Mouse (Mus musculus) embryonic facial prominence, embryonic 13.5 days (tissue): Measurements from ENCODE around the gene Pibf1. TPM values are rescaled to one million over a fixed set of nuclear protein-coding genes. Genes with fewer than 3 reads are reported as not detected.

ENCODE experiments used
- ATAC-seq: fragments of 200-750 bp; cut with Nextera tagmentation; 2 replicates; pipeline ENCODE4 v1.8.0; 2017; ENCODE audit warnings: low read depth; ENCODE audit not compliant: insufficient number of reproducible peaks, insufficient read depth, low FRiP score, low TSS enrichment
- H3K27ac ChIP-seq: fragments of 300-500 bp; sonication (generic); 2 replicates; pipeline ENCODE4 v1.5.1; 2015; ENCODE audit warnings: moderate library complexity, mild to moderate bottlenecking, inconsistent platforms
- H3K27me3 ChIP-seq: fragments of 300-500 bp; sonication (generic); 2 replicates; pipeline ENCODE4 v1.6.1; 2015; ENCODE audit warnings: mild to moderate bottlenecking, inconsistent platforms
- H3K36me3 ChIP-seq: fragments of 300-500 bp; sonication (generic); 2 replicates; pipeline ENCODE4 v1.6.1; 2015; ENCODE audit warnings: mild to moderate bottlenecking, inconsistent platforms
- H3K4me1 ChIP-seq: fragments of 300-500 bp; sonication (generic); 2 replicates; pipeline ENCODE4 v1.6.1; 2015; ENCODE audit warnings: inconsistent platforms
- H3K4me2 ChIP-seq: fragments of 300-500 bp; sonication (generic); 2 replicates; pipeline ENCODE4 v1.6.1; 2015; ENCODE audit warnings: moderate library complexity, mild to moderate bottlenecking, inconsistent platforms
- H3K4me3 ChIP-seq: fragments of 300-500 bp; sonication (generic); 2 replicates; pipeline ENCODE4 v1.5.1; 2015; ENCODE audit warnings: mild to moderate bottlenecking, inconsistent platforms
- H3K9ac ChIP-seq: fragments of 300-500 bp; sonication (generic); 2 replicates; pipeline ENCODE4 v1.6.1; 2015; ENCODE audit warnings: mild to moderate bottlenecking, inconsistent platforms
- H3K9me3 ChIP-seq: fragments of 300-500 bp; sonication (generic); 2 replicates; pipeline ENCODE4 v1.6.1; 2016; ENCODE audit warnings: inconsistent platforms
- WGBS: fragments of 180-500 bp; shearing (Covaris S2); methylation state at CpG from one replicate; pipeline ENCODE4 v1.1.7; 2015; ENCODE audit warnings: mixed read lengths; 5-methylcytosine and 5-hydroxymethylcytosine counted together
- polyA plus RNA-seq: library from polyadenylated mRNA; unstranded; fragments of >200 nt; fragmentation: Nextera tagmentation; extraction: Ambion mirVana; gene quantifications from 2 replicates; pipeline ENCODE4 v1.2.1, GENCODE M21; 2015

Gene Pibf1
- polyA plus RNA-seq, 1 experiment from 2014 or later: 23.9 TPM

DNA sequence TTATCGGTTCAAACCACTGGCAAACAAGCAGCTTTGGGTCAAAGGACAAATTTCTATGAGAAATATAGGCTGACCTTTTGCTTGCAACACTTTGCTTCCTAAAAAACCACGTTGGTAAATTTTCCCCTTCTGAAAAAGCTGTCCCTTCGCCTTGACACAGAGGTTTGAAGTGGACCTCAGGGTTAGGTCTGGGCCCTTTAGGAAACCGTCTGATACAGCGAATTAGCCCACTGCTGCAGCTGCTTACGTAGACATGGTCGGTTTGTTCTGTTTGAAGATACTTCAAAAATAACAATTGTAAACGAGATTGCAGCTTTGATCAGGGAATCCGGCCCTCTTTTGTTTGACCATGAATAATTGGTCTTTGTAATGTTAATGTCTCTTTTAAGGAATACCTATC lies 179.1 kb downstream of the Pibf1 start:
- H3K4me3 ChIP-seq: no peak overlapping the region
- H3K4me2 ChIP-seq: no peak overlapping the region
- WGBS: 28% methylated on average over 9 of the region's 9 CpGs
- H3K9ac ChIP-seq: no peak overlapping the region
- no peaks in the 10 kb centered on the region for H3K36me3 ChIP-seq
- ATAC-seq: no peak
- no peak overlapping the region for H3K27ac ChIP-seq
- H3K27me3 ChIP-seq: no peaks in the 10 kb centered on the region
- no peaks in the 10 kb centered on the region for H3K9me3 ChIP-seq
- H3K4me1 ChIP-seq: no peaks in the 10 kb centered on the region

DNA sequence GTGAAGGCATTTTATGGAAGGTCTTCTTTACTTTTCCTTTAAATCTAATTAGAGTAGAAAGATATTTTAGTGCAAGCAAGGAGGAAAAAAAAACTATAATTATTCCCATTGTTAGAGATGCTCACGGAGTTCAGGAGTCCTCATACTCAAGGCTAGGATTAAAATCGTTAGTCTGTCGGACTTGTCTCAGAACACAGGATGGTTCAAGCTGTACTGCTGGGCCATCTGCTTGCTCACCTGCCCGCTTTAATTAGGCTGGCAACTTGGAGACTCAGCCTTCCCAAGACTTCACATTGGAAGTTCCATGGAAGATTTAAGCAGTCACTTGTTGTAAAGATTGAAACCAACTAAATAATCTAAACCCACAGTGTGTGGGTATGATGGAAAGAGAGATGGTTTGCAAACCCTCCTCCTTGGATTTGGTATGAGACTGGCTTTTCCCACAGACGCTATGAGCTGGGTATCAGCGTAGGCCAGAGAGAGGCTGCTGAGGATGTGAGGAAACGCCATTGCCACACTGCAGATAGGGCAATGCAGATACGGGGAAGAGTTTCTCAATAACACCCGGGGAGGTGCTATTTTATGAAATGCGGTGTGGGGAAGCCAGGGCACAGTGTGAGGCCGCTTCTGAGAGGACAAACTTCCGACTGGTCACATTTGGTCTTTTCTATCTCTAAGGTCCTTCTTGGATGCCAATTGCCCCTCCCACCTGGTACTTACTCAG lies 179.7 kb downstream of the Pibf1 start:
- H3K27me3 ChIP-seq: no peaks in the 10 kb centered on the region
- no peak overlapping the region for H3K4me3 ChIP-seq
- no peak overlapping the region for H3K4me2 ChIP-seq
- 62% methylated on average over 12 of the region's 12 CpGs for WGBS
- no peaks in the 10 kb centered on the region for H3K4me1 ChIP-seq
- no peaks in the 10 kb centered on the region for H3K9me3 ChIP-seq
- H3K36me3 ChIP-seq: no peaks in the 10 kb centered on the region
- no peak for ATAC-seq
- H3K27ac ChIP-seq: no peak overlapping the region
- H3K9ac ChIP-seq: no peak overlapping the region

GRCm38 (mm10) chr14:99280399-99280798 lies 181.2 kb downstream of the Pibf1 start:
- H3K9me3 ChIP-seq: no peaks in the 10 kb centered on the region
- no peaks in the 10 kb centered on the region for H3K27me3 ChIP-seq
- H3K27ac ChIP-seq: no peak overlapping the region
- ATAC-seq: no peak
- H3K4me2 ChIP-seq: no peak overlapping the region
- no peak overlapping the region for H3K9ac ChIP-seq
- WGBS: 86% methylated on average over 5 of the region's 5 CpGs
- no peaks in the 10 kb centered on the region for H3K36me3 ChIP-seq
- no peaks in the 10 kb centered on the region for H3K4me1 ChIP-seq
- no peak overlapping the region for H3K4me3 ChIP-seq

DNA sequence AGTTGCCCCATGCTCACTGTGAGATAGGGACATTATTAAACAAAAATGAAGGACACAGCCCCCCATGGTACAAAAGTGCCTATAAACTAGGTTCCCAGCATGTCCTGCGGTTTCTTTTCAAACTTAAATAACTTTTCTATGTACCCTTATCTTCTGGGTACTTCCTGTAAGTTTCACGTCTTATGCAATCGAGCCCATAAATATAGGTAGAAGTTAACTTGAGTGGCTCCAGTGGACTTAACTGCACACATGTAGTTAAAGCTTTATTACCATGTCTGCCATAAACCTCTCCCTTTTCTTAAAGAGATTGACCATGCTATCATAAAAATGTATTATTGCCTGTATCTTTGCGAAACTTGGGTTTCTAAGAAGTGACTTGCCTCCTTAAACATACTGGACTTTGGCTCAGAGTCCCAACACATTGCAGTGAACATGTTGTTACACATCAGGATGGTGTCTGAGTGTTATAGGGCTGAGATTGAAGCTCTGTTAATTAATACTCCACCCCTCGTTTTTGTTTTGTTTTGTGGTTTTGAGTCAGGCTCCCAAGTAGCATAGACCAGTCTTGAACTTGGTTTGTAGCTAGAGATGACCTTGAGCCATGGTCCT lies 181.7 kb downstream of the Pibf1 start:
- H3K36me3 ChIP-seq: no peaks in the 10 kb centered on the region
- no peaks in the 10 kb centered on the region for H3K9me3 ChIP-seq
- no peak overlapping the region for H3K9ac ChIP-seq
- H3K4me1 ChIP-seq: no peaks in the 10 kb centered on the region
- H3K4me2 ChIP-seq: no peak overlapping the region
- no peak overlapping the region for H3K4me3 ChIP-seq
- H3K27me3 ChIP-seq: no peaks in the 10 kb centered on the region
- ATAC-seq: no peak
- no peak overlapping the region for H3K27ac ChIP-seq
- WGBS: 85% methylated on average over 5 of the region's 5 CpGs

- Histone ChIP-seq H3K36me3 (no peaks in the 10 kb centered on the region), H3K4me3 (no peak overlapping the region), H3K4me1 (no peaks in the 10 kb centered on the region), H3K27ac (no peak overlapping the region), H3K27me3 (no peaks in the 10 kb centered on the region), H3K9me3 (no peaks in the 10 kb centered on the region), H3K4me2 (no peak overlapping the region), H3K9ac (no peak overlapping the region)
- 77% methylated on average over 3 of the region's 4 CpGs for WGBS
- ATAC-seq: no peak
These were observed 186.3 kb downstream of the Pibf1 start for GRCm38 (mm10) chr14:99285486-99285885.

DNA sequence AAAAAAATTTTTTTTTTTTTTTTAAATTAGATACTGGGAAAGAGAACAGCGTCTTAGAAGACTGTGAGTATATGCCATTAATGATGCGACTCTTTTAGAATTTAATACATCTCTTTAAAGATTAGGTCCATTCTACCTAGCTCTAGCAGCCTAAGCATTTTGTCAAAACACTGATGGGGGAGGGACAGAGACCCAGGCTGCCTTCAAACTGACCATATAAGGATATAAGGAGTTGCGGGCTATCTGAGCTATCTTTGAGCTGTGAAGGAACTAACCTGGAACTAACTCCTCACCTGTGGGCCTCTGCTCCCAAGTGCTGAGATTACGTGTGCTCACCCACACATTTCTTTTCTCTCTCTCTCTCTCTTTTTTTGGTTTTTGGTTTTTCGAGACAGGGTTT lies 193.0 kb downstream of the Pibf1 start:
- no peak overlapping the region for H3K9ac ChIP-seq
- 0 out of 2 replicates have a peak, but pooled peaks cover 2% of the 10 kb centered on the region for H3K27me3 ChIP-seq
- H3K4me3 ChIP-seq: no peak overlapping the region
- no peaks in the 10 kb centered on the region for H3K9me3 ChIP-seq
- no peaks in the 10 kb centered on the region for H3K4me1 ChIP-seq
- 92% methylated on average over 5 of the region's 5 CpGs for WGBS
- H3K36me3 ChIP-seq: no peaks in the 10 kb centered on the region
- no peak overlapping the region for H3K4me2 ChIP-seq
- ATAC-seq: no peak
- no peak overlapping the region for H3K27ac ChIP-seq

DNA sequence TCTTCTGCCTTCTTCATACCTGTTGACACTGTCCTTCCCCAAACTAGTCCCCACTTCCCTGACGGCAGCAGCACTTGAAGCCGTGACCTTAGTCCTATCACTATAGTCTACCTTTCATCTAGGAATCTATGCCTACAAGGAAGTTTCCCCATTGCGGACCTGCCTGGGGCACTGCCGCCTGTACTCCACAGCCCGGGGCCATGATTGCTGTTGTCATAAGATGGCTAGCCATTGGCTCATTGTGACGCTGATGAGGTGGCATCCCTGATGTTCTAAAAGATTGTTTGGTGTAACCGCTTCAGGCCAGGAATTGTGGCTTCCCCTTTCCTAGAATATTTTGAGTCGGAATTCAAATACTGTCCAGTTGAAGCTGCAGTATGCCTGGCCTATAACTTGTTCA lies 195.2 kb downstream of the Pibf1 start:
- WGBS: 78% methylated on average over 8 of the region's 8 CpGs
- H3K9me3 ChIP-seq: no peaks in the 10 kb centered on the region
- H3K27ac ChIP-seq: no peak overlapping the region
- no peaks in the 10 kb centered on the region for H3K36me3 ChIP-seq
- peaks cover 7% of the 10 kb centered on the region; the same call in 1 of the 2 replicates for H3K27me3 ChIP-seq
- 0 out of 2 replicates have a peak, but pooled peaks cover 2% of the 10 kb centered on the region for H3K4me1 ChIP-seq
- H3K9ac ChIP-seq: no peak overlapping the region
- no peak overlapping the region for H3K4me3 ChIP-seq
- no peak overlapping the region for H3K4me2 ChIP-seq
- no peak for ATAC-seq

- Histone ChIP-seq H3K9me3 (no peaks in the 10 kb centered on the region), H3K4me2 (no peak overlapping the region), H3K27ac (no peak overlapping the region), H3K4me1 (0 out of 2 replicates have a peak, but pooled peaks cover 7% of the 10 kb centered on the region), H3K4me3 (no peak overlapping the region), H3K36me3 (no peaks in the 10 kb centered on the region), H3K9ac (no peak overlapping the region), H3K27me3 (peaks cover 12% of the 10 kb centered on the region)
- no peak for ATAC-seq
- WGBS: 60% methylated on average over 15 of the region's 15 CpGs
These were observed 196.6 kb downstream of the Pibf1 start for GRCm38 (mm10) chr14:99295606-99296341.

GRCm38 (mm10) chr14:99298385-99299021 lies 199.3 kb downstream of the Pibf1 start, which contains the start of gene Klf5:
Klf5 (plus strand) TSS chr14:99298691.
- peak within 1 kb of the TSS; percentile 82 for H3K9ac ChIP-seq
- peak within 1 kb of the TSS; percentile 67 for H3K4me3 ChIP-seq
- no peaks in the 10 kb centered on the region for H3K9me3 ChIP-seq
- ATAC-seq: peak; percentile 97
- H3K4me1 ChIP-seq: 0 out of 2 replicates have a peak, but pooled peaks cover 7% of the 10 kb centered on the region
- peaks cover 23% of the 10 kb centered on the region for H3K27me3 ChIP-seq
- H3K36me3 ChIP-seq: peaks cover 5% of the 10 kb centered on the region
- peak within 1 kb of the TSS; percentile 94 for H3K4me2 ChIP-seq
- under 1% methylated on average over 63 of the region's 67 CpGs for WGBS
- H3K27ac ChIP-seq: peak within 1 kb of the TSS; percentile 62

- peak overlapping the region; percentile 67 for H3K4me3 ChIP-seq
- H3K27ac ChIP-seq: peak overlapping the region; percentile 62
- ATAC-seq: peak; percentile 48
- WGBS: under 1% methylated on average over 60 of the region's 60 CpGs
- H3K9me3 ChIP-seq: no peaks in the 10 kb centered on the region
- peaks cover 5% of the 10 kb centered on the region for H3K36me3 ChIP-seq
- peaks cover 23% of the 10 kb centered on the region for H3K27me3 ChIP-seq
- peak overlapping the region; percentile 82 for H3K9ac ChIP-seq
- 0 out of 2 replicates have a peak, but pooled peaks cover 7% of the 10 kb centered on the region for H3K4me1 ChIP-seq
- peak overlapping the region; percentile 94 for H3K4me2 ChIP-seq
These were observed 199.8 kb downstream of the Pibf1 start for GRCm38 (mm10) chr14:99299022-99299481.

DNA sequence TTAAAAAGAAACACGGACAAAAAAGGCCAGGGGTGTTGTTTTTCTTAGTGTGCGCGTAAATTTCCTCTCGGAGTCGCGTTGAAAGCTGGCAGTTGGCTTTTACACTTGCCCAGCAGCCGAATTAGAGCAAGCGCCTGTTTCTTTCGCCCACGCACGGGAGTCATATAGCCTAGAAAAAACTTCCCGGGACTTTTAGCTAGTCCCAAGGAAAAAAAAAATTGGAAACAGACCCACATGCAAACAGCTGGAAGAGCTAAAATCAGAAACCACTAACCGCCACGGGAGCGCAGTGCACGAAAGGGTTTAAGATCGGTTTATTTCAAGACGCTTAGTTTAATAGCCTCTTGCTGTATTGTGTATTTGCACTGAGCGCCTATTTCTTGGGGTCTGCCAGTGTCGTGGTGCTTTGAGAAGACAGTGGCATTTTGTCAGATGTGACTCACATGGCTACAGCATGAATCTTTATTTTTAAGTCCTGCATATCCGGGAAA lies 200.5 kb downstream of the Pibf1 start:
- Histone ChIP-seq H3K27ac (peak overlapping the region; percentile 62), H3K9me3 (no peaks in the 10 kb centered on the region), H3K36me3 (peaks cover 5% of the 10 kb centered on the region), H3K4me1 (0 out of 2 replicates have a peak, but pooled peaks cover 7% of the 10 kb centered on the region), H3K4me2 (peak overlapping the region; percentile 94), H3K4me3 (peak overlapping the region; percentile 67), H3K9ac (peak overlapping the region; percentile 82), H3K27me3 (peaks cover 23% of the 10 kb centered on the region)
- no peak for ATAC-seq
- WGBS: 3% methylated on average over 21 of the region's 21 CpGs
